Mouse (Mus musculus) myocyte (in vitro differentiated cells): ENCODE data around the gene Myl12a. TPM values are rescaled to one million over a fixed set of nuclear protein-coding genes. Genes with fewer than 3 reads are reported as not detected.
A peak's percentile ranks its signal among the peaks of the same experiment; 100 is the strongest.

Source experiments
- H3K27me3 ChIP-seq: one replicate; pipeline ENCODE4 v1.6.1; 2011; ENCODE audit not compliant: control insufficient read depth, insufficient read depth, insufficient read length
- H3K36me3 ChIP-seq: one replicate; pipeline ENCODE4 v1.6.1; 2011; ENCODE audit not compliant: control insufficient read depth, insufficient read depth
- H3K4me2 ChIP-seq: one replicate; pipeline ENCODE4 v1.6.1; 2011; ENCODE audit warnings: low read depth, control low read depth
- H3K4me3 ChIP-seq: one replicate; pipeline ENCODE4 v1.5.1; 2011; ENCODE audit warnings: mild to moderate bottlenecking, control low read depth, moderate library complexity
- H3K79me2 ChIP-seq: one replicate; pipeline ENCODE4 v1.6.1; 2011; ENCODE audit not compliant: control insufficient read depth, insufficient read depth
- H3ac ChIP-seq: one replicate; pipeline ENCODE4 v1.6.1; 2011; ENCODE audit not compliant: control insufficient read depth, insufficient read length
- CEBPB ChIP-seq: IDR thresholded peaks from 2 replicates; pipeline ENCODE4 v1.6.1; 2011; ENCODE audit warnings: mild to moderate bottlenecking, moderate library complexity; ENCODE audit not compliant: poor library complexity, insufficient read depth, severe bottlenecking
- E2F4 ChIP-seq: IDR thresholded peaks from one replicate; pipeline ENCODE4 v1.6.1; 2011; ENCODE audit warnings: mild to moderate bottlenecking, control low read depth, moderate library complexity; ENCODE audit not compliant: insufficient read depth
- MAX ChIP-seq: IDR thresholded peaks from one replicate; pipeline ENCODE4 v1.6.1; 2011; ENCODE audit warnings: low read depth, mild to moderate bottlenecking, control low read depth
- MYOD1 ChIP-seq, 3 experiments: IDR thresholded peaks; one replicate each; pipeline ENCODE4 v1.6.1; 2011; ENCODE audit warnings: control low read depth in 2 of 3, low read depth in 2 of 3, mild to moderate bottlenecking in 2 of 3, moderate library complexity in 1 of 3; ENCODE audit not compliant: insufficient read length in 2 of 3, control insufficient read depth in 1 of 3
- MYOG ChIP-seq, 3 experiments: IDR thresholded peaks; one replicate each; pipeline ENCODE4 v1.6.1; 2011; ENCODE audit warnings: control low read depth in 2 of 3, low read depth in 2 of 3, mild to moderate bottlenecking in 2 of 3; ENCODE audit not compliant: insufficient read length in 2 of 3, control insufficient read depth in 1 of 3, insufficient read depth in 1 of 3
- POLR2A ChIP-seq: IDR thresholded peaks from one replicate; pipeline ENCODE4 v1.6.1; 2011; ENCODE audit warnings: low read depth, mild to moderate bottlenecking, control low read depth, moderate library complexity; ENCODE audit not compliant: insufficient read length
- POLR2AphosphoS2 ChIP-seq: IDR thresholded peaks from one replicate; pipeline ENCODE4 v1.6.1; 2011; ENCODE audit warnings: low read depth, control low read depth; ENCODE audit not compliant: insufficient read length
- REST ChIP-seq: IDR thresholded peaks from one replicate; pipeline ENCODE4 v1.6.1; 2011; ENCODE audit warnings: mild to moderate bottlenecking, control low read depth, moderate library complexity; ENCODE audit not compliant: insufficient read depth, insufficient read length
- SRF ChIP-seq: IDR thresholded peaks from one replicate; pipeline ENCODE4 v1.6.1; 2011; ENCODE audit warnings: low read depth; ENCODE audit not compliant: control insufficient read depth, insufficient read length
- TCF12 ChIP-seq: IDR thresholded peaks from one replicate; pipeline ENCODE4 v1.6.1; 2011; ENCODE audit warnings: mild to moderate bottlenecking, control low read depth; ENCODE audit not compliant: poor library complexity, insufficient read depth, severe bottlenecking
- TCF3 ChIP-seq: IDR thresholded peaks from one replicate; pipeline ENCODE4 v1.6.1; 2011; ENCODE audit warnings: low read depth, control low read depth; ENCODE audit not compliant: insufficient read length
- USF1 ChIP-seq: IDR thresholded peaks from one replicate; pipeline ENCODE4 v1.6.1; 2011; ENCODE audit warnings: low read depth, mild to moderate bottlenecking, control low read depth, moderate library complexity
- polyA plus RNA-seq: library from polyadenylated mRNA; unstranded; fragments of >200 nt; fragmentation: generic; extraction: Trizol; gene quantifications from one replicate; pipeline ENCODE4 v1.2.1, GENCODE M21; 2012; ENCODE audit warnings: missing spikeins

Gene Myl12a
- polyA plus RNA-seq, 1 experiment: 880 TPM

- Histone ChIP-seq H3K36me3 (no peaks in the 10 kb centered on the region), H3K79me2 (no peaks in the 10 kb centered on the region), H3ac (no peak overlapping the region), H3K4me3 (no peak overlapping the region), H3K27me3 (no peaks in the 10 kb centered on the region), H3K4me2 (no peak overlapping the region)
- TF ChIP-seq MYOG (IDR thresholded peaks at IDR 0.05; ENCODE audit: control insufficient read depth in 1 of 3, insufficient read depth in 1 of 3, insufficient read length in 2 of 3, low read depth in 2 of 3): peak in 1 of 3 experiments; percentile 34
- peak in 1 of 3 experiments; percentile 41 for TF ChIP-seq MYOD1 (IDR thresholded peaks at IDR 0.05; ENCODE audit: control insufficient read depth in 1 of 3, insufficient read length in 2 of 3, low read depth in 2 of 3)
- TF ChIP-seq MAX: no peak
Measured at GRCm38 (mm10) chr17:71013105-71013504, 10.4 kb upstream of the Myl12a start.

- Histone ChIP-seq H3K36me3 (no peaks in the 10 kb centered on the region), H3K79me2 (no peaks in the 10 kb centered on the region), H3K4me3 (no peak overlapping the region), H3ac (no peak overlapping the region), H3K27me3 (no peaks in the 10 kb centered on the region), H3K4me2 (no peak overlapping the region)
- TF ChIP-seq MYOD1 (IDR thresholded peaks at IDR 0.05; ENCODE audit: control insufficient read depth in 1 of 3, insufficient read length in 2 of 3, low read depth in 2 of 3) (peak in 1 of 3 experiments; percentile 59), MYOG (IDR thresholded peaks at IDR 0.05; ENCODE audit: control insufficient read depth in 1 of 3, insufficient read depth in 1 of 3, insufficient read length in 2 of 3, low read depth in 2 of 3) (peak in 1 of 3 experiments; percentile 14), POLR2A (no peak)
Measured at GRCm38 (mm10) chr17:71011931-71012662, 9.4 kb upstream of the Myl12a start.

GRCm38 (mm10) chr17:71010646-71011242, 8.1 kb upstream of the Myl12a start:
- TF ChIP-seq TCF12 (no peak), POLR2AphosphoS2 (no peak), CEBPB (no peak), POLR2A (no peak), E2F4 (no peak), SRF (no peak), USF1 (no peak), TCF3 (no peak), MYOG (IDR thresholded peaks at IDR 0.05; ENCODE audit: control insufficient read depth in 1 of 3, insufficient read depth in 1 of 3, insufficient read length in 2 of 3, low read depth in 2 of 3) (no peak), MAX (no peak), MYOD1 (IDR thresholded peaks at IDR 0.05; ENCODE audit: control insufficient read depth in 1 of 3, insufficient read length in 2 of 3, low read depth in 2 of 3) (no peak), REST (no peak)
- H3K4me3 ChIP-seq: no peak overlapping the region
- H3K4me2 ChIP-seq: no peak overlapping the region
- no peaks in the 10 kb centered on the region for H3K36me3 ChIP-seq
- no peaks in the 10 kb centered on the region for H3K27me3 ChIP-seq
- H3ac ChIP-seq: no peak overlapping the region
- H3K79me2 ChIP-seq: no peaks in the 10 kb centered on the region

GRCm38 (mm10) chr17:71009751-71010150, 7.1 kb upstream of the Myl12a start:
- Histone ChIP-seq H3K36me3 (no peaks in the 10 kb centered on the region), H3K4me3 (no peak overlapping the region), H3K27me3 (no peaks in the 10 kb centered on the region), H3K4me2 (no peak overlapping the region), H3K79me2 (no peaks in the 10 kb centered on the region), H3ac (no peak overlapping the region)
- TF ChIP-seq POLR2A: no peak

- H3K36me3 ChIP-seq: no peaks in the 10 kb centered on the region
- no peaks in the 10 kb centered on the region for H3K27me3 ChIP-seq
- no peak overlapping the region for H3ac ChIP-seq
- no peaks in the 10 kb centered on the region for H3K79me2 ChIP-seq
- TF ChIP-seq REST: no peak
- TF ChIP-seq MYOD1 (IDR thresholded peaks at IDR 0.05; ENCODE audit: control insufficient read depth in 1 of 3, insufficient read length in 2 of 3, low read depth in 2 of 3): no peak
- TF ChIP-seq SRF: no peak
- TF ChIP-seq TCF12: no peak
- no peak for TF ChIP-seq POLR2A
- TF ChIP-seq MYOG (IDR thresholded peaks at IDR 0.05; ENCODE audit: control insufficient read depth in 1 of 3, insufficient read depth in 1 of 3, insufficient read length in 2 of 3, low read depth in 2 of 3): no peak
- TF ChIP-seq E2F4: no peak
- TF ChIP-seq MAX: no peak
- no peak for TF ChIP-seq CEBPB
- no peak for TF ChIP-seq USF1
- no peak for TF ChIP-seq TCF3
- TF ChIP-seq POLR2AphosphoS2: no peak
- H3K4me2 ChIP-seq: no peak overlapping the region
- no peak overlapping the region for H3K4me3 ChIP-seq
Measured at GRCm38 (mm10) chr17:71008676-71009075, 6.0 kb upstream of the Myl12a start.
